In the genomic region with DNA sequence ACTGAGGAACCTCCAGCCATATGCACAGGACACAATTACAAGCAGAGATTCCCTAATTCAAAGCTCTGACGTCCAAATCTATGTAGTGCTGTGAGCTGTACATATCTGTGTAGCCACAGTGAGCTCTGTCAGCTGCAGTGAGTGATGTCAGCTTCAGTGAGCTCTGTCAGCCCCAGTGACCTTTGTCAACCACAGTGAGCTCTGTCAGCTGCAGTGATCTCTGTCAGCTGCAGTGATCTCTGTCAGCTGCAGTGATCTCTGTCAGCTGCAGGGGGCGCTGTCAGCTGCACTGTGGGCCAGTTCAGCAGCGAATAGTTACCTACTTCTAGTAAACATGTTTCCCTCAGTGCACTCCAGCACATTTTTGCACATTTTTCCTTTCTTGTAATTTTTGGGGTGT, we compare ENCODE assay signal across 10 mouse cellular contexts. TPM values are rescaled to one million over a fixed set of nuclear protein-coding genes. Genes with fewer than 3 reads are reported as not detected.
A peak's percentile ranks its signal among the peaks of the same experiment; 100 is the strongest.
DNase-seq lines count a peak whose midpoint lies in the region; ATAC-seq and TF ChIP-seq lines count a peak whose summit lies in the region.
"Had no signal": no experiment of that assay in that cellular context is flagged by ENCODE, and none has a peak within 500 bp of the region (broad histone marks: within the 10 kb centered on the region; RNA-seq: fewer than 3 reads in every experiment).

No protein-coding gene starts in this region.

- no peak overlapping the region for H3K9ac ChIP-seq in hindbrain, embryonic 11.5 days (ENCODE audit: low read depth, low read length)
- no peak overlapping the region for H3K9ac ChIP-seq in hindbrain, embryonic 16.5 days (ENCODE audit: low read depth, low read length)
- H3K9ac ChIP-seq in ES-Bruce4 (ENCODE audit: low read depth, poor library complexity, severe bottlenecking): no peak overlapping the region
- H3K9ac ChIP-seq in embryonic facial prominence, embryonic 11.5 days (replicated peaks; ENCODE audit: low read length): no peak overlapping the region
- H3K9ac ChIP-seq: embryonic facial prominence, embryonic 13.5 days had no signal

- no peak for TF ChIP-seq EP300 in ES-Bruce4 (IDR thresholded peaks at IDR 0.05; ENCODE audit: insufficient read depth, low read depth, low read length)

- no peak overlapping the region for H3K4me3 ChIP-seq in hindbrain, embryonic 11.5 days (ENCODE audit: low read depth, low read length)
- H3K4me3 ChIP-seq in hindbrain, embryonic 16.5 days (ENCODE audit: low read length): no peak overlapping the region
- H3K4me3 ChIP-seq in ES-Bruce4 (ENCODE audit: low read depth, low read length): no peak overlapping the region
- no peak overlapping the region for H3K4me3 ChIP-seq in embryonic facial prominence, embryonic 11.5 days (ENCODE audit: low read depth, low read length)
- H3K4me3 ChIP-seq: embryonic facial prominence, embryonic 13.5 days had no signal

- TF ChIP-seq POLR2A in ES-Bruce4 (IDR thresholded peaks at IDR 0.05; ENCODE audit: insufficient read depth, low read length): no peak

- no peak overlapping the region for H3K27ac ChIP-seq in hindbrain, embryonic 11.5 days (ENCODE audit: low read depth, low read length)
- no peak overlapping the region for H3K27ac ChIP-seq in hindbrain, embryonic 16.5 days (ENCODE audit: low read depth, low read length)
- H3K27ac ChIP-seq in ES-Bruce4 (ENCODE audit: insufficient read depth, low read length): no peak overlapping the region
- no peak overlapping the region for H3K27ac ChIP-seq in embryonic facial prominence, embryonic 11.5 days (replicated peaks; ENCODE audit: low read depth, low read length)
- H3K27ac ChIP-seq: embryonic facial prominence, embryonic 13.5 days had no signal

- peak; percentile 71 for TF ChIP-seq CTCF in ES-Bruce4 (IDR thresholded peaks at IDR 0.05; ENCODE audit: low read depth, low read length)

- H3K27me3 ChIP-seq in hindbrain, embryonic 11.5 days (ENCODE audit: control insufficient read depth, insufficient read depth, low read length): no peaks in the 10 kb centered on the region
- H3K27me3 ChIP-seq in hindbrain, embryonic 16.5 days (replicated peaks; ENCODE audit: control insufficient read depth, insufficient read depth, low read length): no peaks in the 10 kb centered on the region
- no peaks in the 10 kb centered on the region for H3K27me3 ChIP-seq in ES-Bruce4 (ENCODE audit: control insufficient read depth, insufficient read depth, low read length, poor library complexity, severe bottlenecking)
- no peaks in the 10 kb centered on the region for H3K27me3 ChIP-seq in embryonic facial prominence, embryonic 11.5 days (ENCODE audit: control insufficient read depth, insufficient read depth, low read length)

- H3K36me3 ChIP-seq in hindbrain, embryonic 11.5 days (ENCODE audit: control insufficient read depth, insufficient read depth, low read length): no peaks in the 10 kb centered on the region
- H3K36me3 ChIP-seq in hindbrain, embryonic 16.5 days (ENCODE audit: control insufficient read depth, insufficient read depth, low read length): no peaks in the 10 kb centered on the region
- H3K36me3 ChIP-seq in ES-Bruce4 (ENCODE audit: control insufficient read depth, insufficient read depth, low read length, poor library complexity, severe bottlenecking): no peaks in the 10 kb centered on the region
- no peaks in the 10 kb centered on the region for H3K36me3 ChIP-seq in embryonic facial prominence, embryonic 11.5 days (replicated peaks; ENCODE audit: control insufficient read depth, insufficient read depth, low read depth, low read length)
- H3K36me3 ChIP-seq: embryonic facial prominence, embryonic 13.5 days had no signal

- peak; percentile 43 for DNase-seq in hindbrain, embryonic 11.5 days (ENCODE audit: low spot score)
- peak; percentile 14 for DNase-seq in 3T3-L1 (ENCODE audit: low read depth, low spot score)
- peak; percentile 15 for DNase-seq in embryonic facial prominence, embryonic 11.5 days (ENCODE audit: low spot score)
- DNase-seq in layer of hippocampus, postnatal 25 days (ENCODE audit: extremely low spot score in 1 of 2, low spot score in 1 of 2): peak; percentile 31 to 55
- peak; percentile 47 for DNase-seq in right cerebral cortex, postnatal 14 days

- no peak overlapping the region for H3K4me2 ChIP-seq in hindbrain, embryonic 11.5 days (replicated peaks; ENCODE audit: low read depth, low read length)
- no peak overlapping the region for H3K4me2 ChIP-seq in hindbrain, embryonic 16.5 days (ENCODE audit: low read length)
- H3K4me2 ChIP-seq in embryonic facial prominence, embryonic 11.5 days (ENCODE audit: low read depth, low read length): no peak overlapping the region
- H3K4me2 ChIP-seq: embryonic facial prominence, embryonic 13.5 days had no signal

- ATAC-seq in hindbrain, embryonic 11.5 days (ENCODE audit: low FRiP score): 0 out of 2 replicates have a peak, but pooled peaks have one; percentile 38
- no peak for ATAC-seq in hindbrain, embryonic 16.5 days
- ATAC-seq in embryonic facial prominence, embryonic 11.5 days (replicated peaks; ENCODE audit: insufficient number of reproducible peaks, low FRiP score, low TSS enrichment, low read depth): 0 out of 2 replicates have a peak, but pooled peaks have one; percentile 18
- no peak for ATAC-seq in activated CD4-positive, CD25-positive, alpha-beta regulatory T cell, adult 4 months

- H3K9me3 ChIP-seq in hindbrain, embryonic 11.5 days (ENCODE audit: control insufficient read depth, low read length): no peaks in the 10 kb centered on the region
- H3K9me3 ChIP-seq in hindbrain, embryonic 16.5 days (ENCODE audit: control insufficient read depth, low read length): no peaks in the 10 kb centered on the region
- no peaks in the 10 kb centered on the region for H3K9me3 ChIP-seq in ES-Bruce4 (replicated peaks; ENCODE audit: control insufficient read depth, insufficient read depth, low read length, poor library complexity, severe bottlenecking)
- H3K9me3 ChIP-seq in embryonic facial prominence, embryonic 11.5 days (replicated peaks; ENCODE audit: control insufficient read depth, low read length): no peaks in the 10 kb centered on the region
- H3K9me3 ChIP-seq: embryonic facial prominence, embryonic 13.5 days had no signal

- no peaks in the 10 kb centered on the region for H3K4me1 ChIP-seq in hindbrain, embryonic 11.5 days (replicated peaks; ENCODE audit: control insufficient read depth, insufficient read depth, low read length)
- peaks cover 3% of the 10 kb centered on the region; the same call in 1 of the 2 replicates for H3K4me1 ChIP-seq in hindbrain, embryonic 16.5 days (ENCODE audit: control insufficient read depth, insufficient read depth, low read depth, low read length)
- H3K4me1 ChIP-seq in ES-Bruce4 (ENCODE audit: control insufficient read depth, insufficient read depth, low read length): no peaks in the 10 kb centered on the region
- H3K4me1 ChIP-seq in embryonic facial prominence, embryonic 11.5 days (ENCODE audit: control insufficient read depth, insufficient read depth, low read length): no peaks in the 10 kb centered on the region
- H3K4me1 ChIP-seq: embryonic facial prominence, embryonic 13.5 days had no signal

- 25% methylated on average over 3 of the region's 3 CpGs for WGBS in hindbrain, embryonic 11.5 days
- 25% methylated on average over 3 of the region's 3 CpGs for WGBS in hindbrain, embryonic 16.5 days
- 23% methylated on average over 3 of the region's 3 CpGs for WGBS in embryonic facial prominence, embryonic 11.5 days

RNA-seq across cellular contexts. Expression of a gene that starts 10.2 kb away (rescaled TPM):
- 13.2 and 18.2 TPM in 2 replicates for polyA plus RNA-seq in hindbrain, embryonic 11.5 days (2014; fragmentation: Nextera tagmentation; extraction: Ambion mirVana)
- 50.8 and 53.8 TPM in 2 replicates for polyA plus RNA-seq in hindbrain, embryonic 16.5 days (2015; fragmentation: Nextera tagmentation; extraction: Ambion mirVana)
- polyA plus RNA-seq in ES-Bruce4 (2011; ENCODE audit: insufficient read depth, insufficient read length, low read depth, missing spikeins): not detected in 2 replicates
- polyA plus RNA-seq in embryonic facial prominence, embryonic 11.5 days (2014; fragmentation: Nextera tagmentation; extraction: Ambion mirVana): 7.6 and 9.6 TPM in 2 replicates
- not detected for total RNA-seq in layer of hippocampus, postnatal 25 days (2021)
- not detected for polyA plus RNA-seq in activated CD4-positive, CD25-positive, alpha-beta regulatory T cell, adult 4 months (2017; shearing (Covaris generic))
- polyA plus RNA-seq: liver, embryonic 16.5 days had no signal

Comparison
In these comparisons a context has a peak if more than half of its experiments do, and no peak if none do; other contexts are left out.
1. ATAC-seq: peak in hindbrain, embryonic 11.5 days (single experiment) and embryonic facial prominence, embryonic 11.5 days (single experiment); none in hindbrain, embryonic 16.5 days (single experiment) and activated CD4-positive, CD25-positive, alpha-beta regulatory T cell, adult 4 months (single experiment).
2. Peak in every context shown above with its lines, with median percentiles within 50 percentile points of each other: DNase-seq.